8 mouse cellular contexts compared by ENCODE assay signal in the genomic region with DNA sequence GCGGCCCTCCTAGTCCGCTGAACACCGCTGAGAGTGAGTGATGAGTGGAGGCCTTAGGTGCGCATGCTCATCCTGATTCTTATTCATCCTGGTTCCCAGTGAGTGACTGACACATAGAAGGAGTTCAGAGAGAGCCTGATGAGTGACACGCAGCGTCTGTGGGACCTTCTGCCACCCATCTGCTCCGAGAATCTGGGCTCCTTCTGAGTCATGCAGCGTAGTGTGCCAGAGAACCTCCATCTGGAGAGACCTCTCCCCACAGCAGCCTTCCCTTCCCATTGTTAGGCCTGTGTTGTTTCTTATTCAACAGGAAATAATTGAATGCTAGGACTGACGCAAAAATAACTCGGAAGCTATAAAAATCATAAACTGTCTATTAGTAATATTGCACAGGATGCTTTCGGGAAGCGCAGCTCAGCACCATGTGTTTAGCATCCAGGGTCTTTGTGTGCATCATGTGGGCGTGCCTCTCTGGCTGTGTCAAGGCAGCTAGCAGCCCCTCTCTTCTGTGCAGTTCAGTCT.
DNase-seq lines count a peak whose midpoint lies in the region; TF ChIP-seq lines count a peak whose summit lies in the region.

No protein-coding gene starts in this region.

- peaks cover 6% of the 10 kb centered on the region for H3K4me1 ChIP-seq in lung, adult 2 months (ENCODE audit: control insufficient read depth, insufficient read depth, low read length)
- H3K4me1 ChIP-seq in heart, adult 2 months (ENCODE audit: control insufficient read depth, insufficient read depth, low read length): peaks cover 6% of the 10 kb centered on the region

- H3K27me3 ChIP-seq in heart, adult 2 months (ENCODE audit: control insufficient read depth, insufficient read depth, low read length): no peaks in the 10 kb centered on the region

- H3K27ac ChIP-seq in left cerebral cortex, adult 2 months: no peak overlapping the region
- H3K27ac ChIP-seq in heart, adult 2 months: no peak overlapping the region

- no peak for TF ChIP-seq CTCF in lung, adult 2 months (IDR thresholded peaks at IDR 0.05; ENCODE audit: insufficient read depth, low read length)
- no peak for TF ChIP-seq CTCF in left cerebral cortex, adult 2 months (IDR thresholded peaks at IDR 0.05)
- TF ChIP-seq CTCF in heart, adult 2 months (IDR thresholded peaks at IDR 0.05): no peak

- TF ChIP-seq EP300 in heart, adult 2 months (IDR thresholded peaks at IDR 0.05; ENCODE audit: insufficient read depth, low read depth, low read length): no peak

- 45% methylated on average over 13 of the region's 13 CpGs for WGBS in lung, adult 2 months
- WGBS in heart, adult 2 months: 56% methylated on average over 13 of the region's 13 CpGs

- DNase-seq in lung, adult 18-20 months: peak; percentile 28 to 51
- DNase-seq in lung, adult 2 months: no peak
- DNase-seq in frontal cortex, adult 2 months (ENCODE audit: extremely low spot score in 1 of 2, low spot score in 1 of 2): peak; percentile 30 to 68
- peak; percentile 42 to 49 for DNase-seq in left cerebral cortex, adult 2 months (ENCODE audit: extremely low spot score in 1 of 2, low spot score in 2 of 2)
- peak; percentile 38 to 45 for DNase-seq in right cerebral cortex, postnatal 36 days (ENCODE audit: low spot score in 2 of 2)
- no peak for DNase-seq in thymus, postnatal 36 days
- no peak for DNase-seq in heart, adult 2 months
- no peak for DNase-seq in thymus, postnatal 0 days (ENCODE audit: low spot score)

- H3K36me3 ChIP-seq in heart, adult 2 months (ENCODE audit: control insufficient read depth, insufficient read depth, low read length): no peaks in the 10 kb centered on the region; the same call in none of the 2 replicates

- no peak overlapping the region for H3K4me3 ChIP-seq in lung, adult 2 months (replicated peaks; ENCODE audit: extremely low read depth, low read depth, low read length)
- H3K4me3 ChIP-seq in left cerebral cortex, adult 2 months: no peak overlapping the region
- no peak overlapping the region for H3K4me3 ChIP-seq in heart, adult 2 months

- no peaks in the 10 kb centered on the region for H3K79me2 ChIP-seq in heart, adult 2 months (replicated peaks; ENCODE audit: control insufficient read depth, insufficient read depth, low read length)

- intact Hi-C loops in left cerebral cortex, adult 2 months (cut with DNase I): no loop called here
- intact Hi-C loops in heart, adult 2 months (cut with DNase I): loop anchor here (5.0 kb wide), 1 partner anchor 109 kb away; no protein-coding TSS in a partner anchor

- H3K9ac ChIP-seq in heart, adult 2 months (ENCODE audit: low read depth, low read length): no peak overlapping the region

- no peak for TF ChIP-seq POLR2A in lung, adult 2 months (IDR thresholded peaks at IDR 0.05; ENCODE audit: borderline replicate concordance, extremely low read depth, low read depth, low read length)
- TF ChIP-seq POLR2A in heart, adult 2 months (IDR thresholded peaks at IDR 0.05; ENCODE audit: insufficient read depth, low read depth, low read length): no peak

Comparison
In these comparisons a context has a peak if more than half of its experiments do, and no peak if none do; other contexts are left out.
1. DNase-seq: peak in lung, adult 18-20 months (2 of 2), frontal cortex, adult 2 months (2 of 2), left cerebral cortex, adult 2 months (2 of 2) and right cerebral cortex, postnatal 36 days (2 of 2); none in lung, adult 2 months (single experiment), thymus, postnatal 36 days (0 of 2), heart, adult 2 months (0 of 2) and thymus, postnatal 0 days (single experiment).